In genomic region chr1:93070881-93071280, GRCm38 (mm10) we compare ENCODE assay signal across 22 mouse cellular contexts. TPM values are rescaled to one million over a fixed set of nuclear protein-coding genes. Genes with fewer than 3 reads are reported as not detected.
A peak's percentile ranks its signal among the peaks of the same experiment; 100 is the strongest.
DNase-seq lines count a peak whose midpoint lies in the region; ATAC-seq and TF ChIP-seq lines count a peak whose summit lies in the region.
"Had no signal": no experiment of that assay in that cellular context is flagged by ENCODE, and none has a peak within 500 bp of the region (broad histone marks: within the 10 kb centered on the region; RNA-seq: fewer than 3 reads in every experiment).

No protein-coding gene starts in this region.

- no peaks in the 10 kb centered on the region for H3K27me3 ChIP-seq in hindbrain, embryonic 13.5 days
- H3K27me3 ChIP-seq in hindbrain, embryonic 14.5 days (ENCODE audit: control insufficient read depth, insufficient read depth, low read length) = no peaks in the 10 kb centered on the region
- H3K27me3 ChIP-seq in CH12.LX (replicated peaks) = peaks cover 14% of the 10 kb centered on the region
- peaks cover 10% of the 10 kb centered on the region; the same call in 1 of the 2 replicates for H3K27me3 ChIP-seq in heart, embryonic 10.5 days (ENCODE audit: insufficient read depth, poor library complexity, severe bottlenecking)
- H3K27me3 ChIP-seq: embryonic facial prominence, embryonic 13.5 days; limb, embryonic 12.5 days; neural tube, embryonic 12.5 days had no signal

- no peak for ATAC-seq in hindbrain, embryonic 13.5 days (ENCODE audit: low FRiP score)
- no peak for ATAC-seq in hindbrain, embryonic 14.5 days (ENCODE audit: low FRiP score)
- ATAC-seq: intestine, postnatal 0 days had no signal

- no peak overlapping the region for H3K4me2 ChIP-seq in hindbrain, embryonic 13.5 days
- no peak overlapping the region for H3K4me2 ChIP-seq in hindbrain, embryonic 14.5 days (replicated peaks)
- H3K4me2 ChIP-seq in CH12.LX (ENCODE audit: insufficient read depth, low read depth, poor library complexity, severe bottlenecking) = peak overlapping the region; percentile 48; the same call in 1 of the 2 replicates
- H3K4me2 ChIP-seq: embryonic facial prominence, embryonic 13.5 days; limb, embryonic 12.5 days; neural tube, embryonic 12.5 days had no signal

- 84% methylated on average over 5 of the region's 5 CpGs for WGBS in hindbrain, embryonic 13.5 days
- WGBS in hindbrain, embryonic 14.5 days = 86% methylated on average over 5 of the region's 5 CpGs
- WGBS in heart, embryonic 10.5 days = 85% methylated on average over 5 of the region's 5 CpGs

- no peak for TF ChIP-seq POLR2A in CH12.LX (IDR thresholded peaks at IDR 0.05; ENCODE audit: low read depth, low read length)
- TF ChIP-seq POLR2A in brain, embryonic 14.5 days (IDR thresholded peaks at IDR 0.05; ENCODE audit: borderline replicate concordance, extremely low read depth, insufficient read depth, insufficient read length, poor library complexity, severe bottlenecking) = no peak

- H3K36me3 ChIP-seq in hindbrain, embryonic 13.5 days = peaks cover 99% of the 10 kb centered on the region
- peaks cover 99% of the 10 kb centered on the region for H3K36me3 ChIP-seq in hindbrain, embryonic 14.5 days (replicated peaks; ENCODE audit: control insufficient read depth, insufficient read depth)
- H3K36me3 ChIP-seq in CH12.LX (replicated peaks in 1 of 2; ENCODE audit: control insufficient read depth in 1 of 2, insufficient read depth in 1 of 2, low read length in 1 of 2) = no peaks in the 10 kb centered on the region
- H3K36me3 ChIP-seq in heart, embryonic 10.5 days = no peaks in the 10 kb centered on the region

- dilution Hi-C loops in CH12.LX (cut with MboI; ENCODE audit: extremely low pct_ligation_motif_present, extremely low pct_unique_long_range_greater_than_20kb, low sequenced_read_pairs) = no loop called here

- in situ Hi-C loops in CH12.LX (cut with MboI; ENCODE audit: low pct_ligation_motif_present, low pct_unique_long_range_greater_than_20kb, low sequenced_read_pairs) = loop anchor here (10.0 kb wide), 1 partner anchor 126 kb away; no protein-coding TSS in a partner anchor

- H3K4me3 ChIP-seq in hindbrain, embryonic 13.5 days = no peak overlapping the region
- no peak overlapping the region for H3K4me3 ChIP-seq in hindbrain, embryonic 14.5 days (replicated peaks; ENCODE audit: low read length)
- peak overlapping the region in 2 of 3 experiments; percentile 25 to 27 for H3K4me3 ChIP-seq in CH12.LX (replicated peaks in 1 of 3; ENCODE audit: low read depth in 2 of 3, low read length in 2 of 3, poor library complexity in 1 of 3)
- no peak overlapping the region for H3K4me3 ChIP-seq in heart, embryonic 10.5 days
- H3K4me3 ChIP-seq: embryonic facial prominence, embryonic 13.5 days; layer of hippocampus, adult 2 months; left cerebral cortex, adult 2 months; limb, embryonic 12.5 days; neural tube, embryonic 12.5 days had no signal

- no peaks in the 10 kb centered on the region for H3K9me3 ChIP-seq in hindbrain, embryonic 13.5 days
- H3K9me3 ChIP-seq in hindbrain, embryonic 14.5 days (ENCODE audit: control insufficient read depth, low read length) = no peaks in the 10 kb centered on the region
- H3K9me3 ChIP-seq in CH12.LX (replicated peaks; ENCODE audit: low read length) = no peaks in the 10 kb centered on the region
- no peaks in the 10 kb centered on the region for H3K9me3 ChIP-seq in heart, embryonic 10.5 days
- H3K9me3 ChIP-seq: embryonic facial prominence, embryonic 13.5 days; limb, embryonic 12.5 days; neural tube, embryonic 12.5 days had no signal

- no peaks in the 10 kb centered on the region for H3K79me2 ChIP-seq in CH12.LX (replicated peaks; ENCODE audit: control insufficient read depth, extremely low read depth, insufficient read depth, poor library complexity, severe bottlenecking)

- no peak for TF ChIP-seq CTCF in CH12.LX (conservative IDR thresholded peaks at IDR 0.05 in 1 of 2, IDR thresholded peaks at IDR 0.05 in 1 of 2; ENCODE audit: low read depth in 2 of 2, low read length in 2 of 2)
- TF ChIP-seq CTCF in brain, embryonic 14.5 days (IDR thresholded peaks at IDR 0.05; ENCODE audit: borderline replicate concordance, extremely low read depth, insufficient read depth, insufficient read length) = no peak

- no peak for TF ChIP-seq RAD21 in CH12.LX (IDR thresholded peaks at IDR 0.05; ENCODE audit: low read depth, low read length)

- no peak for DNase-seq in hindbrain, embryonic 14.5 days (ENCODE audit: low spot score)
- DNase-seq in CH12.LX (ENCODE audit: extremely low read depth) = no peak
- peak; percentile 75 for DNase-seq in brain, embryonic 14.5 days (ENCODE audit: low read depth)
- DNase-seq in cerebellum, postnatal 25 days = peak; percentile 60 to 70
- DNase-seq in heart, embryonic 10.5 days (ENCODE audit: low spot score) = no peak
- DNase-seq in embryo, embryonic 9.5 days (ENCODE audit: extremely low spot score) = no peak
- DNase-seq in layer of hippocampus, adult 9-11 months = no peak
- DNase-seq: adrenal gland, postnatal 36 days; B cell, adult 2 months; heart, postnatal 4 days; thymus, postnatal 14 days had no signal

- 0 out of 2 replicates have a peak overlapping the region, but pooled peaks have one; percentile 35 for H3K27ac ChIP-seq in hindbrain, embryonic 13.5 days
- no peak overlapping the region for H3K27ac ChIP-seq in hindbrain, embryonic 14.5 days
- no peak overlapping the region for H3K27ac ChIP-seq in CH12.LX (ENCODE audit: insufficient read depth, low read depth)
- no peak overlapping the region for H3K27ac ChIP-seq in heart, embryonic 10.5 days
- H3K27ac ChIP-seq: embryonic facial prominence, embryonic 13.5 days; kidney, postnatal 0 days; left cerebral cortex, adult 2 months; limb, embryonic 12.5 days; liver, embryonic 14.5 days; neural tube, embryonic 12.5 days had no signal

- 0 out of 2 replicates have a peak, but pooled peaks cover 7% of the 10 kb centered on the region for H3K4me1 ChIP-seq in hindbrain, embryonic 13.5 days (replicated peaks)
- no peaks in the 10 kb centered on the region for H3K4me1 ChIP-seq in hindbrain, embryonic 14.5 days (replicated peaks; ENCODE audit: control insufficient read depth, insufficient read depth, low read length)
- peaks cover 6 to 37% of the 10 kb centered on the region in 2 experiments for H3K4me1 ChIP-seq in CH12.LX (ENCODE audit: control insufficient read depth in 1 of 2, insufficient read depth in 2 of 2)
- no peaks in the 10 kb centered on the region for H3K4me1 ChIP-seq in heart, embryonic 10.5 days
- H3K4me1 ChIP-seq: limb, embryonic 12.5 days; neural tube, embryonic 12.5 days had no signal

- no peak overlapping the region for H3K9ac ChIP-seq in hindbrain, embryonic 13.5 days
- no peak overlapping the region for H3K9ac ChIP-seq in hindbrain, embryonic 14.5 days
- no peak overlapping the region for H3K9ac ChIP-seq in CH12.LX (ENCODE audit: insufficient read depth, low read depth)
- H3K9ac ChIP-seq: embryonic facial prominence, embryonic 13.5 days; limb, embryonic 12.5 days; liver, embryonic 14.5 days; neural tube, embryonic 12.5 days had no signal

- TF ChIP-seq EP300 in CH12.LX (IDR thresholded peaks at IDR 0.05; ENCODE audit: low read length) = no peak

TF ChIP-seq in CH12.LX, 34 proteins besides CTCF, POLR2A, EP300 and RAD21:
- TF ChIP-seq IRF4 (IDR thresholded peaks at IDR 0.05; ENCODE audit: low read depth, low read length) (no peak), PAX5 (IDR thresholded peaks at IDR 0.05; ENCODE audit: low read length) (no peak), RCOR1 (conservative IDR thresholded peaks at IDR 0.05; ENCODE audit: low read depth, low read length) (no peak), HCFC1 (IDR thresholded peaks at IDR 0.05; ENCODE audit: low read depth, low read length) (no peak), ETS1 (conservative IDR thresholded peaks at IDR 0.05; ENCODE audit: low read depth, low read length) (no peak), NRF1 (IDR thresholded peaks at IDR 0.05; ENCODE audit: low read depth, low read length) (no peak), USF1 (IDR thresholded peaks at IDR 0.05; ENCODE audit: low read depth, low read length) (no peak), E2F4 (IDR thresholded peaks at IDR 0.05; ENCODE audit: insufficient replicate concordance, low read depth, low read length) (no peak), MEF2A (IDR thresholded peaks at IDR 0.05; ENCODE audit: borderline replicate concordance, low read depth, low read length) (no peak)

RNA-seq across cellular contexts. Expression of gene Kif1a, which starts 30.9 kb away (rescaled TPM):
- polyA plus RNA-seq in hindbrain, embryonic 13.5 days (2015; fragmentation: Nextera tagmentation; extraction: Ambion mirVana) = 340 and 349 TPM in 2 replicates
- polyA plus RNA-seq in hindbrain, embryonic 14.5 days (2014; fragmentation: Nextera tagmentation; extraction: Ambion mirVana) = 395 and 421 TPM in 2 replicates
- total RNA-seq in CH12.LX (2012; rRNA removed) = 0.17 and 0.25 TPM in 2 replicates
- total RNA-seq in CH12.LX (2014; rRNA removed) = 0.11 and 0.17 TPM in 2 replicates
- polyA plus RNA-seq in CH12.LX (2012; ENCODE audit: insufficient read length, low read depth) = 0.61 and 0.93 TPM in 2 replicates
- polyA plus RNA-seq in brain, embryonic 14.5 days (2012; rRNA removed) = 117 and 213 TPM in 2 replicates
- 5.1 and 5.4 TPM in 2 replicates for polyA plus RNA-seq in heart, embryonic 10.5 days (2016; fragmentation: Nextera tagmentation; extraction: Ambion mirVana)
- total RNA-seq: common myeloid progenitor, adult 5-6 weeks; megakaryocyte-erythroid progenitor cell, adult 5-6 weeks had no signal

Comparison
In these comparisons a context has a peak if more than half of its experiments do, and no peak if none do; other contexts are left out.
1. H3K4me3 ChIP-seq: peak in CH12.LX (2 of 3); none in hindbrain, embryonic 13.5 days (single experiment), hindbrain, embryonic 14.5 days (single experiment) and heart, embryonic 10.5 days (single experiment).
2. DNase-seq: peak in brain, embryonic 14.5 days (single experiment) and cerebellum, postnatal 25 days (2 of 2); none in hindbrain, embryonic 14.5 days (single experiment), CH12.LX (single experiment), heart, embryonic 10.5 days (single experiment), embryo, embryonic 9.5 days (single experiment) and layer of hippocampus, adult 9-11 months (single experiment).
3. RNA of gene Kif1a, which starts 30.9 kb away (polyA plus RNA-seq): 395 to 421 TPM in hindbrain, embryonic 14.5 days, 340 to 349 TPM in hindbrain, embryonic 13.5 days and 117 to 213 TPM in brain, embryonic 14.5 days; 5.1 to 5.4 TPM in heart, embryonic 10.5 days and 0.61 to 0.93 TPM in CH12.LX; every median in the first group is over 10 times any median in the second.